Mouse (Mus musculus) limb, embryonic 14.5 days (tissue): ENCODE data around the gene Fam219a. TPM values are rescaled to one million over a fixed set of nuclear protein-coding genes. Genes with fewer than 3 reads are reported as not detected.

Experiments used
- ATAC-seq: fragments of 200-750 bp; cut with Nextera tagmentation; 2 replicates; pipeline ENCODE4 v1.8.0; 2017; ENCODE audit warnings: low read depth, moderate number of reproducible peaks, moderate TSS enrichment; ENCODE audit not compliant: low FRiP score
- DNase-seq: peaks from one replicate; pipeline ENCODE4 v3.0.0-alpha.2; 2015; ENCODE audit warnings: low spot score
- H3K27ac ChIP-seq: fragments of 300-500 bp; sonication (generic); replicated peaks from 2 replicates; pipeline ENCODE4 v1.5.1; 2014; ENCODE audit warnings: low read depth, mild to moderate bottlenecking, low read length, moderate library complexity, mixed read lengths
- H3K27me3 ChIP-seq: fragments of 300-500 bp; sonication (generic); 2 replicates; pipeline ENCODE4 v1.6.1; 2014; ENCODE audit warnings: low read length, mixed read lengths; ENCODE audit not compliant: control insufficient read depth, insufficient read depth
- H3K36me3 ChIP-seq: fragments of 300-500 bp; sonication (generic); 2 replicates; pipeline ENCODE4 v1.6.1; 2014; ENCODE audit warnings: mild to moderate bottlenecking, low read length, moderate library complexity, mixed read lengths; ENCODE audit not compliant: control insufficient read depth, insufficient read depth
- H3K4me1 ChIP-seq: fragments of 300-500 bp; sonication (generic); 2 replicates; pipeline ENCODE4 v1.6.1; 2014; ENCODE audit warnings: antibody characterized with exemption, low read length, mixed read lengths; ENCODE audit not compliant: control insufficient read depth, insufficient read depth
- H3K4me2 ChIP-seq: fragments of 300-500 bp; sonication (generic); replicated peaks from 2 replicates; pipeline ENCODE4 v1.6.1; 2014; ENCODE audit warnings: low read depth, mild to moderate bottlenecking, low read length, moderate library complexity; ENCODE audit not compliant: severe bottlenecking
- H3K4me3 ChIP-seq: fragments of 300-500 bp; sonication (generic); replicated peaks from 2 replicates; pipeline ENCODE4 v1.5.1; 2014; ENCODE audit warnings: low read length
- H3K9ac ChIP-seq: fragments of 300-500 bp; sonication (generic); 2 replicates; pipeline ENCODE4 v1.6.1; 2014; ENCODE audit warnings: mild to moderate bottlenecking, low read depth, low read length, moderate library complexity; ENCODE audit not compliant: severe bottlenecking
- H3K9me3 ChIP-seq: fragments of 300-500 bp; sonication (generic); 2 replicates; pipeline ENCODE4 v1.6.1; 2016; ENCODE audit warnings: low read length; ENCODE audit not compliant: control insufficient read depth
- POLR2A ChIP-seq: fragments of 200-500 bp; IDR thresholded peaks from 2 replicates; pipeline ENCODE4 v1.8.0; 2012; ENCODE audit warnings: inconsistent platforms, mild to moderate bottlenecking, moderate library complexity, borderline replicate concordance; ENCODE audit not compliant: insufficient read depth, insufficient read length; ENCODE audit errors: extremely low read depth
- WGBS: fragments of 180-500 bp; shearing (Covaris S2); extraction: QIAGEN DNeasy Blood & Tissue Kit; methylation state at CpG from one replicate; pipeline ENCODE4 v1.1.7; 2014; 5-methylcytosine and 5-hydroxymethylcytosine counted together
- polyA plus RNA-seq, 2 experiments: library from polyadenylated mRNA; depleted of rRNA in 1 of 2; stranded (reverse) in 1 of 2; unstranded in 1 of 2; fragments of >200 nt; fragmentation: Nextera tagmentation in 1 of 2; extraction: Ambion mirVana in 1 of 2; gene quantifications; 2 replicates each; pipeline versions ENCODE4 v1.2.1 to v1.2.3; 2012 to 2014

Gene Fam219a
- polyA plus RNA-seq, 2 experiments, result 2.4 to 13.7 TPM

DNA sequence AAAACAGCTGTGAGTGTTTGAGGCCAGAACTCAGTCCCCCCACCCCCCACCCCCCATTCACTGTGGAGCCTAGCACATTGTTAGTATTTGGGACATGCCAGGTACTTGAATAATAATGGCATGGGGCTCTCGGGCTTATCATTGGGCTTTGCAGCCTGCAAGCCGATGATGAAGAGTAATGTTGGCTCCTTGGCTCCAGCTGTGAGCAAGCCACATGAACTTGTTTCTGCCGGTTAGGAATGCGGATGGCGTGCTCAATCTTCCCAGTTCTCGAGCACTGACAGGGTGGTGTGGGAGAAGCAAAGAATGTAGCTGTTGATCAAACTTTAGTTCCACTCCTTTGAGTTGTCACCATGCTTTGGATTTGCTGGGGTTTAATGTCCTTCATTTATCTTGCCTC is 6.6 kb upstream of the Fam219a start:
- no peak for TF ChIP-seq POLR2A
- no peak overlapping the region for H3K9ac ChIP-seq
- ATAC-seq, result no peak
- no peaks in the 10 kb centered on the region for H3K36me3 ChIP-seq
- 28% methylated on average over 6 of the region's 6 CpGs for WGBS
- H3K27me3 ChIP-seq, result 0 out of 2 replicates have a peak, but pooled peaks cover 5% of the 10 kb centered on the region
- no peaks in the 10 kb centered on the region for H3K9me3 ChIP-seq
- H3K4me1 ChIP-seq, result no peaks in the 10 kb centered on the region
- H3K4me3 ChIP-seq, result no peak overlapping the region
- H3K27ac ChIP-seq, result no peak overlapping the region
- H3K4me2 ChIP-seq, result no peak overlapping the region
- DNase-seq, result no peak

DNA sequence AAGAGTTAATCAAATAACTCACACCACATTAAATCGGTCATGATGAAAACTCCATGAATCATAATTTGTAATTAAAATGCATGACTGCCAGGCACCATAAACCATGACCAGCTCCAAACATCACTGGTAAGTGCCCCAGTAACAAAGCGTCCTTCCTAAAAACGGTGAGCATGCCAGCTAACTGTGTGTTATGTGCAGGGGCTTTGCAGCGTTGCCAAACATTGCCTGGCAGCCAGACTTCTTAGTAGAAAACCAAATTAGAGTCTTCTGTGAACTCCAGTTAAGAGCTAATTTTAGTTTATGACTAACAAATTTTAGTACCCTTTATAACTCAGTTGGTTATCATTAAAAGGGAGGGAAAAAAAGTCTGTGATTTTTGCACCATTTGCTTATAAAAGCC is 4.2 kb upstream of the Fam219a start:
- DNase-seq (no peak), ATAC-seq (no peak)
- H3K9me3 ChIP-seq, result no peaks in the 10 kb centered on the region
- H3K4me1 ChIP-seq, result peaks cover 2% of the 10 kb centered on the region
- H3K27ac ChIP-seq, result no peak overlapping the region
- WGBS, result 49% methylated on average over 4 of the region's 4 CpGs
- TF ChIP-seq POLR2A, result no peak
- no peaks in the 10 kb centered on the region for H3K36me3 ChIP-seq
- H3K27me3 ChIP-seq, result peaks cover 7% of the 10 kb centered on the region
- no peak overlapping the region for H3K9ac ChIP-seq
- no peak overlapping the region for H3K4me2 ChIP-seq
- H3K4me3 ChIP-seq, result no peak overlapping the region

DNA sequence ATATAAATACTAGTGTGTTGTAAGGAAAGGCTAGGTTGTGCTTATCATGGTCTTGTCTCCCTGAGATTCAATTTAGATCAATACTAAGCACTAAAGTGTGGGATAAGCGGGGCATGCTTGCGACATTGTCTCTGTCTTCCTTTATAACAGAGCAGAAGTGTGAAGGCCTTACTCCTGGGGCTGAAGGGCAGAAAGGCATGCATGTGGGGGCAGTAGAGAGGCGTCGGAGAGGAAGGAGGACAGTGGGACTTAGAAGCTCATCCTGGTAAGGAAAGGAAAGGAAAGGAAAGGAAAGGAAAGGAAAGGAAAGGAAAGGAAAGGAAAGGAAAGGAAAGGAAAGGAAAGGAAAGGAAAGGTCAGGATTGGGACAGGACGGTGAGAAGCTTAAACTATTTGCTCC is 2.2 kb upstream of the Fam219a start:
- Histone ChIP-seq H3K9me3 (no peaks in the 10 kb centered on the region), H3K36me3 (no peaks in the 10 kb centered on the region), H3K9ac (no peak overlapping the region), H3K4me2 (no peak overlapping the region), H3K27ac (no peak overlapping the region), H3K4me1 (peaks cover 8% of the 10 kb centered on the region), H3K27me3 (peaks cover 20% of the 10 kb centered on the region), H3K4me3 (no peak overlapping the region)
- no peak for TF ChIP-seq POLR2A
- ATAC-seq, result no peak
- 22% methylated on average over 5 of the region's 5 CpGs for WGBS
- DNase-seq, result no peak

DNA sequence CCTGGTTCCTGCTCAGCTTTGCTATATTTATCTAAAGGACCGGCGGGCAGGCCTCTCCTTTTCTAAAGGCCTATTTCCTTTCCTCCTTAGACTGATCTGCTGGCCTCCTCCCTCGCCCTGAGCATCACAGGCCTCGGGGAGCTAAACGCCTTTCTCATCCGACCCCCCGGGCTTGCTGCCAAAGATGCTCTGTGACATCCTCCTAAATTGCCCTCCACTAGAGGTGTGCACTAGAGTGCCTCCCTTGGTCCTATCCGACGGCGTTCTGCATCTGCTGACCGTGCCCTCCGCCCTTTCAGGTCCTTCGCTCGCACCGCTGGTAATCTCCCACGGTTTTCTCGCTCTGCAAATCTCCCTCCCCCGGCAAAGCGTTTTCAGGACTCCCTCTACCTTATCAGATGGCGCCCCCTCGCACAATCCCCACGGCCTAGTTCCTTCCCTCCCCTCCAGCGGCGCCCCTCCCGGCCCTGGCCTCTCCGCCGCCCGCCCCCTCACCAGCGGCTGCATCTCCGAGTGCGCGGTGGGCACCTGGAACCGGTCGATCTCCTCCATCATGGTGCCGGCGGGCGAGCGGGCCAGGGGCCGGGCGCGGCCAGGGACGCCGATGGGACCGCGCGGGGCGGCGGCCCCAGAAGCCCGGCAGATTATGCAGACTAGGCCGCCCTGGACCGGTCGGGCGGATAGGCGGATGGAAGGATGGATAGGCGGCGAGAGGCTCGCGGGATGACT is 492 bp downstream of the Fam219a start:
- H3K9me3 ChIP-seq, result no peaks in the 10 kb centered on the region
- 1% methylated on average over 52 of the region's 58 CpGs for WGBS
- ATAC-seq, result no peak
- no peak for TF ChIP-seq POLR2A
- H3K4me1 ChIP-seq, result peaks cover 8% of the 10 kb centered on the region
- no peak for DNase-seq
- peak overlapping the region; percentile 62 for H3K9ac ChIP-seq
- H3K36me3 ChIP-seq, result no peaks in the 10 kb centered on the region
- no peak overlapping the region for H3K27ac ChIP-seq
- H3K27me3 ChIP-seq, result peaks cover 16% of the 10 kb centered on the region
- H3K4me2 ChIP-seq, result peak overlapping the region; percentile 91
- H3K4me3 ChIP-seq, result peak overlapping the region; percentile 69

- H3K36me3 ChIP-seq, result no peaks in the 10 kb centered on the region
- peaks cover 16% of the 10 kb centered on the region for H3K27me3 ChIP-seq
- no peak for DNase-seq
- no peaks in the 10 kb centered on the region for H3K9me3 ChIP-seq
- peak overlapping the region; percentile 62 for H3K9ac ChIP-seq
- H3K4me2 ChIP-seq, result peak overlapping the region; percentile 91
- peak overlapping the region; percentile 69 for H3K4me3 ChIP-seq
- H3K4me1 ChIP-seq, result peaks cover 8% of the 10 kb centered on the region
- H3K27ac ChIP-seq, result no peak overlapping the region
- no peak for TF ChIP-seq POLR2A
- 9% methylated on average over 19 of the region's 19 CpGs for WGBS
- ATAC-seq, result no peak
Observed at GRCm38 (mm10) chr4:41568239-41568638, 1.1 kb downstream of the Fam219a start.
